Mouse (Mus musculus): Measurements from ENCODE around the gene Numa1. TPM values are rescaled to one million over a fixed set of nuclear protein-coding genes. Genes with fewer than 3 reads are reported as not detected.
"Not testable (repeated sequence)": the region's sequence is repeated elsewhere in the genome, so short reads cannot be mapped to it uniquely, and the experiment has no call there.

The Numa1 gene
- total RNA-seq, 2 experiments from 2014 or later: 93.8 to 106 TPM

- DNase-seq (ENCODE audit: low spot score in 2 of 2): no peak
Measured at GRCm38 (mm10) chr7:102034904-102035303, 101.0 kb downstream of the Numa1 start.

GRCm38 (mm10) chr7:102035534-102035933, 101.6 kb downstream of the Numa1 start:
- DNase-seq (ENCODE audit: low spot score in 2 of 2): no peak

- no peak for DNase-seq (ENCODE audit: low spot score in 2 of 2)
Measured at GRCm38 (mm10) chr7:102037318-102037717, 103.4 kb downstream of the Numa1 start.

- DNase-seq (ENCODE audit: low spot score in 2 of 2): no peak
Measured at GRCm38 (mm10) chr7:102042314-102042713, 108.4 kb downstream of the Numa1 start.

- not testable (repeated sequence) for DNase-seq (ENCODE audit: low spot score in 2 of 2)
Measured at GRCm38 (mm10) chr7:102048524-102048923, 114.6 kb downstream of the Numa1 start.

GRCm38 (mm10) chr7:102061353-102061752, 127.4 kb downstream of the Numa1 start:
- no peak for DNase-seq (ENCODE audit: low spot score in 2 of 2)

GRCm38 (mm10) chr7:102062203-102062602, 128.3 kb downstream of the Numa1 start:
- DNase-seq (ENCODE audit: low spot score in 2 of 2): no peak

GRCm38 (mm10) chr7:102063891-102064290, 130.0 kb downstream of the Numa1 start:
- DNase-seq (ENCODE audit: low spot score in 2 of 2): no peak

Other genes starting within 250 kb of the Numa1 start
- under 1 TPM; 0.51 to 0.68 TPM for gene Phox2a, start 115.8 kb upstream of the Numa1 start, total RNA-seq (2021)
- gene Inppl1, start 95.9 kb upstream of the Numa1 start, total RNA-seq (2021): 10 to 100 TPM; 28.7 to 31.4 TPM
- gene Folr2, start 76.9 kb upstream of the Numa1 start, total RNA-seq (2021): under 1 TPM in 1 of 2 experiments, not detected in 1; 0.54 TPM
- gene Anapc15, start 70.4 kb upstream of the Numa1 start, total RNA-seq (2021): 10 to 100 TPM; 27.2 to 34.1 TPM
- not detected for gene Folr1, start 63.3 kb upstream of the Numa1 start, total RNA-seq (2021)
- gene Lamtor1, start 28.2 kb upstream of the Numa1 start, total RNA-seq (2021): 10 to 100 TPM; 82.6 to 87.9 TPM
- gene Tomt, start 27.8 kb upstream of the Numa1 start, total RNA-seq (2021): not detected
- gene Lrrc51, start 216 bp upstream of the Numa1 start, total RNA-seq (2021): 1 to 10 TPM; 5.4 to 5.5 TPM
- 1 to 10 TPM; 6.6 to 6.8 TPM for gene Il18bp, start 84.6 kb downstream of the Numa1 start, total RNA-seq (2021)
- 10 to 100 TPM; 46.0 to 46.6 TPM for gene Rnf121, start 131.4 kb downstream of the Numa1 start, total RNA-seq (2021)
- gene Xndc1, start 131.4 kb downstream of the Numa1 start, total RNA-seq (2021): 10 to 100 TPM; 20.5 to 26.6 TPM
- gene Xntrpc, start 131.6 kb downstream of the Numa1 start, total RNA-seq (2021): 1 to 10 TPM; 2.4 to 2.5 TPM
- gene Trpc2, start 149.0 kb downstream of the Numa1 start, total RNA-seq (2021): not detected
- gene Art1, start 167.6 kb downstream of the Numa1 start, total RNA-seq (2021): not detected
- gene Art5, start 175.4 kb downstream of the Numa1 start, total RNA-seq (2021): not detected
- gene Chrna10, start 182.7 kb downstream of the Numa1 start, total RNA-seq (2021): under 1 TPM; 0.30 to 0.46 TPM